Mouse (Mus musculus): ENCODE data around the gene Trabd2b.

Gene Trabd2b

DNA sequence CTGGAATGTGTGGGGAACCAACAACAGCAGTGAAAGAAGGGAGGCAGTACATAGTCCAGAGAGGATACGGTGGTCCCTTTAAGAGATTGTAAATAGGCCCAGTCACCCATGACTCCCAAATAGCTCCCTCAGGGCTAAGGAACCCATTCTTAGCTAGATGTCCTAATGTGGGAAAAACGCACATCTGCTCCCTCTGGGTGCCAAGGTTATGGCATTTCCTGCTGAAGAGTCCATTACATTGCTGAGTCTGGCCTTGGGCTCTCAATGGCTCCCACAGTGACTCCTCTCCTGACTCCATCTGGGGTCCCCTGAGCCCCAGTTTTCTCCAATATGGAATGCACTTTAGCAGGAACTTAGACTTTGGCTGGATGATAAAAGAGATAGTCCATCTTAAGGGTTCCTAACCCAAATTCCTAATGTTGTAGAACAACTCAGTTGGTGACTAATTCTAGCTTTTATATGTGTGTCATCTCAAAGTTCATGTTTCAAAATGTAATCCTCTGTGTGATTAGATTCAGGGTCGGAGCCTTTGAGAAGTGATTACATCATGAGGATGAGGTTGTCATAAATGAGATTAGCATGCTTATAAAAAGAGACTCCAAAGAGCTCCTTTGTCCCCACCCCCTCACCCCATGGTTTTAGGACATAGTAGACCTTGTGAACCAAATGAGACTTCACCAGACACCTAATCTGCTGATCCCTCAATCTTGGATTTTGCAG lies 139.1 kb downstream of the Trabd2b start:
- no peak for DNase-seq

DNA sequence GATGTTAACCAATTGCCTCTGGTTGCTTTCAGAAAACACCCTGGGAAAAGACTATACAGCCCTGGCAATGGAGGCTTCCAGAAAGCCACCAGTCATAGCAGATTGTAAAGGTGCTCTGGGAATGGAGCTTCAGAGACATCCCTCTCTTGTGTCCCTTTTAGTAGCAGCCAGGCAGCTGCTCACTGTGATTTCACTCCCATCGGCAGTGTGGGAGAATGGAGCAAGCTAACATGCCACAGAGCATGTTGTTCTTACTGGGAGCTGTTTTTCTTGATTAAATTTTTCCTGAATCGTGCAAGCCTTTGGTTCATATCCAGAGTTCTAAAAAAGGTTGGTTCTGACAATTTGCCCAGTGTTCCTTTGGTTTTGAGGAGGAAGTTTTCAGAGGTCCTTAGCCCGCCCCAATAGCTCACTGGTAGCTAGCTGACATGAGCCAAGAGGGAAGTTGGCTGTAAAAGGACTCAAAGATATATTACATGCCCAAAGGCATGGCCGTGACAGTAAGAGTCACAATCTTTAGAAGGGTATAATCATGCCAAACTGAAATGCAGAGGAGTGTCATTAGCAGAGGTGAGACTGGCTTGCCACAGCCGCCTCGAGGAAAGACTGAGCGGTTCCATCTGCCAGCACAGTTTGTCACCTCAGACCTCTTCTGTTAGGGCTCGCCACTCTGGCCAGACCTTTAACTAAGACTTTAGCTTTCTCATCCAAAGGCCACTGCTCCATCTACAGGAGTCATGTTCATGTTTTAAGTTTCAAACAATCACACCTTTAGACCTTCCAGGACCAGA lies 141.3 kb downstream of the Trabd2b start:
- DNase-seq, result no peak

DNA sequence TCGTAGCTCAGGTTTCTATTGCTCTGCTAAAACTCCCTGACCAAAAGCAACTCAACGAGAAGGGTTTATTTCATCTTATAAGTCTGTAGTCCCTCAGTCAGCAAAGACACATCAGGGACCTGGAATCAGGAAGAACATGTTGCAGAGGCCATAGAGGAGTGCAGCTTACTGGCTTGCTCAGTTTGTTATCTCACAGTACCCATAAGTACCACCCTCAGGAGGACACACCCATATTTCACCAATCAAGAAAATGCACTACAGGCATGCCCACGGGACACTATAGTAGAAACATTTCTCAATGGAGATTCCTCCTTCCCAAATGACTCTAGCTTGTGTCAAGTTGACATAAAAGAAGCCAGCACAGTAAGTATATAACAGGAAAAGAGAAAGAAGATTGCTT lies 143.0 kb downstream of the Trabd2b start:
- DNase-seq, result no peak

DNA sequence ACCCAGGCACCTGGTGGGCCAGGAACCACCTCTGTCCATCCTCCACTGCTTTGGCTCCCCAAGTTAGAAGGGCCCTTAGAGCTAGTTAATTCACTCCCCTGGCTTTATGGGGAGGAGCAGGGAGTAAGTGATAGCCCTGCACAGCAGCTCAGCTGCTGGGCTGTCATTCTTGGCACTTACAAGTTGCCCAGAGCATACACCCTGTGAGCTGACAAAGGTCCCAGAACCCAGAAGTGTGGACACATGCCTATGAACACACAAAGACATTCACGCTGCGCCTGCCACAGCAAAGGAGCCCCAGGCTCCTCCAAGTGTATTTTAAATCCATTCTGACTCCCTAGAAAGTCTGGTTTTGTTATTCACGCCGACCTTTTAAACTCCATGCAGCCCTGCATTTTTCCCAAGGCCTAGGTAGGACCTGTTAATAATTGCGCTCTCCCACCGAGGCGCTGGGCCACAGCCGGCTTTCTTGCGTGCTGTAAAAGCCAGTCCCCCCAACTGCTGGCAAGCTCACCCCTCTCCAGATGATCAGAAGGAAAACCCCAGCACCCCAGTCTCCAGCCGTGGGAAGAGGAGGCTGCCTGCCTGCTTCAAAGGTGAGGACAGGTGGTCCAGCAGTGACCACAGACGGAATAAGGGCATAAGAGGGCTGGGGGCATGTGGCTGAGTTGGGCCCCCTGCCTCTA lies 144.1 kb downstream of the Trabd2b start:
- DNase-seq, result peak; percentile 3

DNA sequence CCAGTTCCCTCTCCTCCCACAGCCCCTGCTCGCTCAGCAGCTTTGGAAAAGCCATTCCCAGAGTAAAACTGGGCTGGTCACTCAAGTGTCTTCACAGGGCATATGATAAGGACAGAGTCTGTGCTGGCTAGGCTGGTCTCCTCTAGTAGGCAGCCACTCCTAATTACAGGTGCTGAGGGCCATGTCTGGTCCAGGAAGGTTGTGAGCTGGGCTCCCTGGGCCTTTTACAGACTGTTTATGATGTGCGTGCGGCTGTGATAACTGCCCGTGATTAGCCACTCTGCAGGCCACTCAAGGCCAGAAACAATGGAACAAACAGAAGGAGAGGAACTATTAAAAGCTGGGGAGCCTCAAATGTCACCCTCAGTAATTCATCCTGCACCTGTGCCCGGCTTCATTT lies 150.4 kb downstream of the Trabd2b start:
- no peak for DNase-seq

DNA sequence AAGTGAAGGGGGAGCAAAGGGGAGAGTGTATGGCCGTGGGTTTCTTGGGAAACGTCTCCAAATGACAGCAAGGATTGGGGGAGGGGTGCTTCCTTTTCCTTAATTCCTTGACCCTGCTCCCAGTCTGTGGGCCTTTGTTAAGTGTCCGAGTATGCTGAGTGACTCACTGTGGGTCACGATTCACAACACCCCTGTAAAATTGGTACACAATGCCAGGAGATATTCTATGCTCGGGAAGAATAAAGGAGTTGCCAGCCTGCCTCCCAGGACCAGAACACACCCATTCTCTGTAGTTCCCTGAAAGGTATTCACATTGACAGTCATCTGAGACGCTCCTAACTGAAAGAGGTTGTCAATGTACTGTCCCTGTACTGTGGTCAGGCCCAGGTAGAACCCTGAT lies 151.2 kb downstream of the Trabd2b start:
- DNase-seq, result no peak

DNA sequence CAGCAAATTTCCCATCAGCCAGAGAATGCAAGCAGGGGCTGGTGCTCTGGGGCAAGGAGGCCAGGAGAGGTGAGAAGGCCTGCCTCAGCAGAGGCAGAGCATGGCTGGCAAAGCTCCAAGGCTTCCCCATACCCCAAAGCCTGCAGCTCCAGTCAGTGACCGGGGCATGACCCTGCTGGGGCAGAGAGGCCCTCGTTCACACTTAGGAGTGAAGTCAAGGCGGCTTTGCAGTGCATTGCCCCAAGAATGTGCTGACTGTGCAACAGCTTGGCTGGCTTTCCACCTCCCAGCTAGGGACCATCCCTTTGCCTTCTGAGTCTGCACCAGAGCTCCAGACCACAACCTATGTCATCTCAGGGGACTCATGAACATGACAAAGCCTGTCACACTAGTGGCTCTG lies 152.0 kb downstream of the Trabd2b start:
- peak; percentile 78 for DNase-seq

DNA sequence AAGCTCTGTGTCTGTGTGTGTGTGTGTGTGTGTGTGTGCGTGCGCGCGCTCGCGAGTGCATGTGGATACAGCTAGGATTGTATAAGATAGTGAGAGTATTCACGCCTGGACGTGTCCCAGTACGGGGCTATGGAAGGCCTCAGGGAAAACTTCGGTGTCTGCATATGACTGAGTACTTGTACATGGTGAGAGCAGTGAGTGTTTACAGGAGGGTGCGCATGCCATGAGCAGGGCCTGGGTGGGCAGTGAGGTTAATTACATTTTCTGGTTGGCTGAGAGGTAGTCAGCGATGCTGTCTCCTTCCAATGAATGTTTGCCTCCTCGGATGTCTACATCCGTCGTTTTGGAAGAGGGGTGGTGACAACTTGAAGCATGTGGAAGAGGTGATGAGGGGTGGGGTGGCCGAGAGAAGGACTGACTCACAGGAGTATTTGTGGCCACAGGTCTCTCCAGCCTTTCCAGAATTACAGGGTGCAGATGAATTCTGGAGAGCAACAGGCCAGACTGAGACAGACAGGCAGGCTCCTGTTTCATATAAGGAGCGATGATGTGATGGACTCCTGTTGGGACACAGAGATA lies 154.2 kb downstream of the Trabd2b start:
- DNase-seq, result no peak

DNA sequence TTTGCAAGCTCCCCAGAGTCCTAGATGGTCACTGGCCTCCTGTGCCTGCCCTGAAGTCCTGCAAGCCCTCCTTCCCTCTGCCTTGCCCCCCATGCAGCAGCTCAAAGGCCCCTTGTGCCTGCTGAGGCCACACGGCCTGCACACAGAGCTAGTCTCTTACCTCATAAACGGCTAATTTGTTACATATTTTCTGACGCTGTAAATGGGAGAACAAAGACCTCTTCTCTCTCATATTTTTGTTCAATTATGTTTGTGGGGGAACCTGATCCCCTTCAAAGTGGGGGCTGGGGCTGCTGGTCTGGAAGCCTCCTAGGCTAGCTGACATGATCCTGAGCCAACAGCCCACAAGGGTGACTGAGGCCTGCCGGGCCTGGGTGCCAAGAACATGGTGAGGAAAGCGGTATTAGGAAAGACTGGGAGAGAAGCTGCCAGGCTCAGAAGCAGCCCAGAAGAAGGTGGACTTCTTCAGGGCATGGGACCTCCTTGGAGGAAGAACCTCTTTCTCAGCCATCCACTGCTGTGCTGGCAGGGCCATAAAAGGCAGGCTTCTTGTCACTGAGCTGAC lies 157.7 kb downstream of the Trabd2b start:
- DNase-seq, result no peak

DNA sequence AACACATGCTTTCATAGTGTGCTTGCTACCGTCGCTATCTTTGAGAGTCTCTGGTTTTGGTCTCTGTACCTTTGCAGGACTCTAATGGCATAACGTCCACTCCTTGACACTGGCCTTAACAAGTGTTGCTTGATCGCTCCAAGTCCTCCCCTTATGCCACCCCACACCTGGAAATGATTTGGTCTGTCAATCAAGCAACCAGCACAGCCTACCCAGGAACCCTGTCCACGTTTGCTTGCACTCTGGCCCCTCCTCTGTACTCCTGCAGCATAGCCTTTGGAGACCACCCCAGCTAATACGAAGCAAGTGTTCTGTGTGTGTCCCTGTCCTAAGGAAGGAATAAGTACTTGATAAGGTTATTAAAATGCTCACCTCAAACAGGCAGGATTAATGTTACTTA lies 161.1 kb downstream of the Trabd2b start:
- no peak for DNase-seq

DNA sequence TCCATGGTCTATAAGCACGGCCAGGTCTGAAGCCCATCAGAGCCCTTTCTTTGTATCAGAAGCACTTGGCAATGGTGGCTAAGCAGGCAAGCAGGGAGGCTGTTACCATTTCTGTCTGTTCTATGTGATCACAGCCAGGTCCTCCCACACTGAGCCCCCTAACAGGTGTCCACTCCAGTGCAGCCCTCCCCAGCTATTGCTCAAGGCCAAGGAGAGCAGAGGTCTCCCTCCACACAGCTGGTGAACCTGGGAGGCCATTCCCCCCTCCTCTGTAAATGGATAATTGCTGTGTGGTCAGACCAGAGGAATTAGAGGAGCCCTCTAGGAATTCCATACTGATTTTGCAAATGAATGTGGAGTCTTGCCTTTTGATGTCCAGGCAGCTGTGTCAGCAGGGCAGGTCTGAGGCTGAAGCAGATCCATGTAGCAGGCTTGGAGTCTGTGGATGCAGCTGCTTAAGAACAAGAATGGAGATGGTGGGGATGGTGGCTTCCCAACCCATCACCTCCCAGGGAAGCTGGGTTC lies 161.6 kb downstream of the Trabd2b start:
- DNase-seq, result no peak

DNA sequence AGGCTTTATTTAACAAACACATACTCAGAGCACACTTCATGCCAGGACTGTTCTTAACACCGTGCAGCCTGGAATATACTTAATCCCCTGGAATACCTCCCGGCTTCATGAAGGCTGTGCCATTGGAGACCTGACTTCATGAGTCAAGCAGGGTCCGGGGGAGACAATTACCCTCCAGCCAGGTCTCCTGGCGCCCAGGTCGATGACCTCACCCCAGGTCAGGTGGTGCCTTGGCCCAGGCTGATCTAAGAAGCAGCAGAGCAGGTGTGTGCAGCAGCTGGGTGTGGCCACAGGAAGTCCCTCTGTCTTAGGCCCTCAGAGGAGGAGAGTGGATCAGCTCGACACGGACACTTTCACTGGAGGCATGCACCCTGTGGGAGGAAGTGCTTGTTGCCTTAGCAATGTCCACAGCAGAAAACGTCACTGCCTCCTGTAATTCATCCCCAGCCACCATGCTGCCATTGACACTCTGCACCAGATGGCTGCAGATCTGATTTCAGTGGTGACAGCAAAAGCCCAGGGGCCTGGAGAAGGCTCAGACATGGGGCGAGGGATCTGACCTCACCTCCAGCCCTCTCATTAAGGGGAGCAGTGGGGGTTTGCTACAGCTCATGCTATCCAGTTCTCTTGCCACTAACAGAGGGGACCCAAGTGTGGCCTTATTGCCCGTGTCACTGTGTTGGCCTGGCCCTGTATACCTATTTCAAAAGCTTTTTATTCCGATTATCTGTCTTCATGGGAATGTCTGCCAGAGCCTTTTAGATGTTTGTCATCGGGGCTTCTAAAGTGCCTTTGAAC lies 171.8 kb downstream of the Trabd2b start:
- no peak for DNase-seq

DNA sequence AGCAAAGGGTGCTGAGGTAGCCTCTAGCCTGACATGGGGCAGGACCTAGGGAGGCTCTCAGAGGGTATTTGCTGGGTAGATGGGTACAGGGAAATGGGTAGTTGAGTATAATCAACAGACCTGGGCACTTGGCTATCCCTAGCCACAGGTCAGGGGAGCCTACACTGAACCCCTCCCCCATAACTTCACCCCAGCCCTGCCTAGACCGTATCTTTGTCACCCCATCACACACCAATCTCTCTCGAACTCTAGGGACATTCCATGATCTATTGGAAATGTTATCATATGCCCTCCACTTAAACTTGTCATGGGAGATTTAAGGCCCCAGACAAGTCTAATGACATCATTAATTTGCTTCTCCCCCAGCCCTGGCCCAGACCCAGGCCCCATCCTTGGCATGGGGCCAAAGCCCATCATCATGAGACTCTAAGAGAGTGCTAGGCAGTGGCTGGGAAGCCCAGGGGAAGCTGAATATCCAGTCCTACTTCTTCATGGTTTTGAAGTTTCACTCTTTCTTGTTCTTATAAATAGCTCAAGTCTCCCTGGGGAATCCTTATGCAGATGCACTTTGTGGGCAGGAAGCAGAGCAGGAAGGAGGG lies 177.1 kb downstream of the Trabd2b start:
- DNase-seq, result no peak

DNA sequence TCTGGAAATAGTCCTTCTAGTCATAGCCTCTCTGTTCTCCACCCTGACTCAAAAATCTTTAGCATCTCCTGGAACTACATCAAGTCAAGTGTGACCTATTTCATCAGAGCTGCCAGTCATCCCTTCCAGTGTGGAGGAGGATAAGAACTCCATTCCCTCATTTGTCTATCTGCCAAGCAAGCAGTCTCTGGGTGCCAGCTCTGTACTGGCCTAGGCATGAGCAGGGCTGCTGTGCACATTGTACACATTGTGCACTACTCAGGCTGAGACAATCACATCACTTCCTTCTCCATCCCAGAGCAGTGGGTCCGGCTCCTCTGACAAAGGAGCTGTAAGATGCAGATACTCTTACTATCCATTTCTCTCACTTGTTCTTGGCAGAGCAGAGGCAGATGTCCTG lies 178.2 kb downstream of the Trabd2b start:
- DNase-seq, result no peak

DNA sequence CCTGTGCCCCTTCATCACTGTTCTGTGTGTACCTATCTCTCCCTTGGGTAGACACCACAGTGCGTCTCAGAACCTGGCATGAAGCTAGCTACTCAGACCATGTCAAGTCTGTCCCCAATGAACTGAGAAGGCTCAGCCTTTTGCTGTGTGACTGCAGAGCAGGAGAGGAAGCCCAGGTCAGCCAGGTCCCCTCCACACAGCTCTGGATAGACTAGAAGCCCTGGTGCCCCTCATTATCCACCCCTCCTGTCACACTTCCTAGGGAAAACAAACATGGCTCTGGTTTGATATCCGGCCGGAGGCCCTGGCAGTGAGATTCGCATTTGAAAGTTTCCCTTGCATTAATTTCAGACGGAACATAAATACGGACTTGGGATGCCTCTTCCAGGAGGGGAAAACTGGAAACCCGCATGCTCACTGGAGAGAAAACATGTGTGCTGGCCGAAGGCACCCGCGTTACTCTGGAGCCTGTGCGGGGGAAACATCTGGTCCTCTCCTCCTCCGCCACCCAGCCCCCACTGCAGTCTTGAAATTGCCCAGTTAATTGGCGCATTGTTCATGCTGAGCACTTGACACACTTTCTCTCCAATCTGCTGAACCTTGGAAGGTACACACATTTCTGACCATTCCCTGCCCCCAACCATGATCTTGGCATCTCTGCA lies 187.2 kb downstream of the Trabd2b start:
- DNase-seq, result no peak

DNA sequence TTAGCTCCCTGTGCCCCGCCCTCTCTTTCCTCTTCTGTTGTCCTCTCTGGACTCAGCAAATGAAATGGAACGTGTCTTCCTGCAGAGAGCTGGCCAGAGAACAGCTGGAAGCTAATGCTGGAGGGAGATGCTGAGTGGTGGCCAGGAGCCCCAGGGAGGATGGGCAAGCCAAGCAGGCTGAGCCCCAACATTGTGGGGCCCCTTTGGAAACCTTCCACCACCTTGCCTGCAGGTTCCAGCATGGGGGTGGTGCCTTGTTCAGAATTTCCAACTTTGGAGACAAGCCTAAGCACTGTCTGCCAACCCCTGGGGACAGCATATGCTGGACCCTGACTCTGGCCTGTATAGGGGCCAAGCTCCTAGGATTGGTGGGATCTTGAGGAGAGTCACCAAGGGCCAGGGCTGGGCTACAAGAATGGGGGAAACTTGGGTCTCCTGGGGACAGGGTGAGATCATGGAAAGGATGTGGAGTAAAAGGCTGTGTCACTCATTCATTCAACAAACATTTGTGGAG lies 188.7 kb downstream of the Trabd2b start:
- no peak for DNase-seq

DNA sequence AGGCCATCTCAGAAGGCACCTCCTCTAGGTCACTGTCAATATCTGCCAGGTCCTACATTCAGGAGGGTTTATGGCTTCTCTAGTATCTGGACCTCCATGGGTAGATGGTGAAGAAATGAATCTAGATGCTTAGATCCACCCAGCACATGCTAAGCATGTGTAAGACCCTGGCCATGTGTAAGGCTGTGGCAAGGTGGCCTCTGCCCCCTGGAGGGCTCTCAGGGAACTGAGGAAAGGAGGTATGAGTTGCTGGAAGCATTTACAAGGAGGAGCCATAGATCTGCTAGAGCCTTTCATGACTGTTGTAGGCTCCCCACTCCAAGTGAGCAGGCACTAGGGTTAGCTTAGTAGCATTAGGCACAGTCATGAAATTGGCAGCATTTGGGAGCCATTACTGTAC lies 192.6 kb downstream of the Trabd2b start:
- DNase-seq, result no peak

DNA sequence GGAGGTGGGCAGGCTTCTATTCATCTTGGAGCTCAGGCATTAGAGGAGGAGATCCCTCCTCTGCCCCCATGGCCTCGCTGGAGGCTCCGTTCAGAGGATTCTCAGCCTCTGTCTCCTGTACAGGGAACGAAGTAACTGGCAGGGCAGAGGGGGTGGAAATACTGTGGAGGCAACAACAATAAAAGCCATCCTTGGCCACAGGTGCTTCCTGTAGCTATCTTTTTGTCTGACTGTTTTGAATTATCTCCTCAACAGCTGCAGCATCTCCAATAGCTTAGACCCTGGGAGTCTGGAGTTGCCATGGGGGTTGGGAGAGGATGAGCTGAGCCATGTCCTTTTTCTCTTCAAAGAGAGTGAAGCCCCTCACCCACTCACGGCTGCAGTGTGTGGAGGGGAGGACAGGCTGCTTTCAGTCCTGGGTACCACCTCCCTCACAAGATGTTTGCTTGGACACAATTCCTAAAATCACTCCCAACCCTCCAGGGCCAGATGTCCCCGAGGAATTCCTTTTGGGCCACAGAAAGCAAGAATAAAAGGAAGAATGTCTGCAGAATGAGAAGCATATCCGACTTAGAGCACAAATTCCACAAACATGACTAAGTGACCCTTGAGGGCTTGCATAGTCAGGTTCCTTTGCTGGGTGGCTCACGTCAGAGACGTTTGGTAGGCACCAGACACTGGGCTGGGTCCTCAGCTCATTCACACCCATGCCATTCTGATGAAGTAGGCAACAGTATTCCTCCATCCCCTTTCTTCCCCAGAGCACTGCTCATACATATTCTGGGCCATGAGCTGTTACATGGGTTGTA lies 194.9 kb downstream of the Trabd2b start:
- DNase-seq, result no peak

DNA sequence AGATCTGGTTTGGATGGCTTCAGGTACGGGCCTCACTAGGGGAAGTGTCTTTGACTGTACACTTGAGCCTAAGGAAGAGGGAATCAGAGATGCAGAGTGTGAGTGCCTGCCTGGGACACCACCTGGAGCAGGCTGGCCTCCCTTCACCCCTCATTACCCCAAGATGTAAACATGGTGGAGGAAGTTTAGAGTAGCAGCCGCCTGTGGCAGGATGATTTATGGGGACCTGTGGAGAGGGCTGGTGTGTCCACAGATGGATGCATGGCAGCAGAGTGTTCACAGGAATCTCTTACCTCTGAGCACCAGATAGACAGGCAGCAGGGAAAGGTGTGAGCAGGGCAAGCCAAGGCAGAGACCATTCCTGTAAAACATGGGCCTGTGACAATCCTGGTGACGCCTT lies 199.1 kb downstream of the Trabd2b start:
- no peak for DNase-seq

DNA sequence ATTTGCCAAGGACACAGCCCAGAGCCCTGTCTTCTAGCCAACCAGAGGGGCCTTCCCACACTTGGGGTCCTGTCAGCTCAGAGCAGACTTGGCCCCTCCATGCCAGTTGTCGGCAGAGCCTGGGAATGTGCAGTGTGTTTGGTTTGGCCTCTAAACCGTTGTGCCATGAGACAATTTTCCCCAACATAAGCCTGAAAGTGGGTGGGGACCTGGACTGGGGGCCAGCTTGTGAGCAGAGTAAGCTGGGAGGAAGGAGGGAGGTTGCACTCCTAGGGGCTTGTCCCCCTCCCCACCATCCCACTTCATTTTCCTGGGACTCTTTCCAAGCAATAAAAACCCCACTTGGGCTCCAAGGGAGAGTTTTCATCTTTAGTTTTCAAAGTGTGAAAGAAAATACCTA lies 201.3 kb downstream of the Trabd2b start:
- no peak for DNase-seq
